Mouse (Mus musculus): ENCODE measurements at regions not wholly inside any gene's neighbourhood (a gene's known extent, or its start where the extent isn't known, plus 50 kb on each side); places are given as distances from the start of the nearest gene placed in this dataset.
"Not testable (repeated sequence)": the region's sequence is repeated elsewhere in the genome, so short reads cannot be mapped to it uniquely, and the experiment has no call there.

DNA sequence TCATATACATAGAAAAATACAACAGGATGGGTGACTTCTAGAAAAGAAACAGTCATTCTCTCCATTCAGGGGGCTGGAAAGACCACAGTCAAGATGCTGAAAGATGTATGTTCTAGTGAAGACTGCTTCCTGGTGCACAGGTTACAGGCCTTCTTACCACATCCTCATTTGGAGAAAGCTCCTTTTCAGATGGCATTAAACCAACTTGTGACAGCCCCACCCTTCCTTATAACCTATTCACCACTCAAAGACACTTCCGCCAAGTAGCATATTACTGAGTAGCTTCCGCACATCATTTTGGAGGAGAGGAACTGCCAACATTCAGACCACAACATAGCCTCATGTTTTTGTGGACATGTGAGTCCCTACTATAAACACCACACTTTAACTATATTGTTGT, 99.5 kb upstream of the Nabp1 start:
- Histone ChIP-seq H3ac (ENCODE audit: control insufficient read depth, insufficient read length, low read depth) (no peak overlapping the region), H3K79me3 (ENCODE audit: low read depth) (no peaks in the 10 kb centered on the region), H3K4me3 (ENCODE audit: insufficient read depth, poor library complexity, severe bottlenecking) (no peak overlapping the region), H3K79me2 (ENCODE audit: control insufficient read depth, insufficient read depth) (no peaks in the 10 kb centered on the region), H3K36me3 (ENCODE audit: control insufficient read depth, insufficient read depth) (no peaks in the 10 kb centered on the region), H3K27me3 (ENCODE audit: control insufficient read depth, insufficient read depth, insufficient read length) (no peaks in the 10 kb centered on the region)
- TF ChIP-seq MYOG (IDR thresholded peaks at IDR 0.05; ENCODE audit: control insufficient read depth, extremely low read depth, insufficient read length) (no peak), USF1 (IDR thresholded peaks at IDR 0.05; ENCODE audit: low read depth) (no peak)

DNA sequence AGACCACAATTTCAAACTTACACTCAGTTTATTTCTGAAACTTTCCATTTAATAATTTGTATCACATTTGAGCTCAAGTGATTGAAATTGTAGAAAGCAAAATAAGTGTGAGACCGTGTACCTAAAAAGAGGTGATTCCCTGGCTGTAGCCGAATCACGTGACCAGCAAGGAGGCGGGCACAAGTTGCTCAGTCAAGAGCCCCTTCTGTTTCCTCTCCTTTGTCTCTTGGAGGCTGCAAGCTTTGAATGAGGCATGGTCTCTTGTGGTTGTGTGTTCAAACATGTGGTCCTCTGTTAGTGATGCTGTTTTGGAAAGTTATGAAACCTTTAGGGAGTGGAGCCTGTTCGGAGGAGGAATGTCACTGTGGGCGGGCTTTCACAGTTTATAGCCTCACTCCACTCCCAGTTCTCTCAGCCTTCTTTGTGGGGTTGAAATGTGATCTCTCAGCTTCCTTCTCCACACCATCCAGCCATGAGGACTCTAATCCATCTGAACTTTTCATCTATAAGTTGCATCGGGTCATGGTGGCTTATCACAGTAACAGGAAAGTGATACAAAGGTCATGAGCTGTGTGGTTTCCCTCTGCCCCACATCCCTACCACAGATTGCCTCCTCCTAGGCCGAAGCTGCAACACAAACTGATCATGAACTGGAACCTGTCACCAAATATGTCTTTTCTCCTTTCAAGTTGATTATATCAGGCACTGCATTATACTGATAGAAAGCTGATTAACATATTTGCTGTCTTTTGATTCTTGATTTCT, 94.3 kb upstream of the Nabp1 start:
- no peak overlapping the region for H3ac ChIP-seq (ENCODE audit: control insufficient read depth, insufficient read length, low read depth)
- no peaks in the 10 kb centered on the region for H3K79me3 ChIP-seq (ENCODE audit: low read depth)
- TF ChIP-seq CEBPB (IDR thresholded peaks at IDR 0.05; ENCODE audit: low read depth) = no peak
- TF ChIP-seq USF1 (IDR thresholded peaks at IDR 0.05; ENCODE audit: low read depth) = no peak
- TF ChIP-seq FOSL1 (IDR thresholded peaks at IDR 0.05; ENCODE audit: insufficient read depth, low read length, poor library complexity, severe bottlenecking) = no peak
- no peak for TF ChIP-seq MAX (IDR thresholded peaks at IDR 0.05)
- no peak for TF ChIP-seq MYOG (IDR thresholded peaks at IDR 0.05; ENCODE audit: control insufficient read depth, extremely low read depth, insufficient read length)
- no peak for TF ChIP-seq MYOD1 (IDR thresholded peaks at IDR 0.05; ENCODE audit: control insufficient read depth, insufficient read length, low read depth)
- TF ChIP-seq CTCF (IDR thresholded peaks at IDR 0.05; ENCODE audit: control insufficient read depth, insufficient read depth, insufficient read length) = no peak

DNA sequence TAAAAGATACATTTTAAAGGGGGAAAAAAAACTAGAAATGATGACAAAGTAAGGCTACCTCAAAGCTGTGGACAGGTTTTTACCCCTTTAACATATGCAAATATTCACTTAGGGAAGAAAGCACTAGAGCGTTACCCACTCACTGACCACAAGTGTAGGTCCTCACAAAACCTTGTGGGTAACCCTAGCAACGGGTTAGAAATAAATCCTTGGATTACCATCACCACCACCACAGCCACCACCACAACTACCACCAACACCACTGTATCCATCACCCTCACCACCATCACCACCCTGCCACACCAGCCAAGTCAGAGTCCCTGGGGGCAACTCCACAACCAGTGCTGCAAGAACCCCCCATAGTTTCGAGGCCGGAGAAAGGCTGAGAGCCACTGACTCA, 91.4 kb upstream of the Nabp1 start:
- Histone ChIP-seq H3K79me2 (ENCODE audit: control insufficient read depth, insufficient read depth) (no peaks in the 10 kb centered on the region), H3K79me3 (ENCODE audit: low read depth) (no peaks in the 10 kb centered on the region), H3K27me3 (ENCODE audit: control insufficient read depth, insufficient read depth, insufficient read length) (no peaks in the 10 kb centered on the region), H3K36me3 (ENCODE audit: control insufficient read depth, insufficient read depth) (no peaks in the 10 kb centered on the region), H3ac (ENCODE audit: control insufficient read depth, insufficient read length, low read depth) (no peak overlapping the region), H3K4me3 (ENCODE audit: insufficient read depth, poor library complexity, severe bottlenecking) (no peak overlapping the region)
- TF ChIP-seq CEBPB (IDR thresholded peaks at IDR 0.05; ENCODE audit: low read depth) (no peak), MYOG (IDR thresholded peaks at IDR 0.05; ENCODE audit: control insufficient read depth, extremely low read depth, insufficient read length) (no peak), FOSL1 (IDR thresholded peaks at IDR 0.05; ENCODE audit: insufficient read depth, low read length, poor library complexity, severe bottlenecking) (no peak), USF1 (IDR thresholded peaks at IDR 0.05; ENCODE audit: low read depth) (no peak), CTCF (IDR thresholded peaks at IDR 0.05; ENCODE audit: control insufficient read depth, insufficient read depth, insufficient read length) (no peak), MAX (IDR thresholded peaks at IDR 0.05) (no peak), MYOD1 (IDR thresholded peaks at IDR 0.05; ENCODE audit: control insufficient read depth, insufficient read length, low read depth) (no peak)

More for the DNA sequence above, 94.3 kb upstream of the Nabp1 start:
- no peaks in the 10 kb centered on the region for H3K27me3 ChIP-seq (ENCODE audit: control insufficient read depth, insufficient read depth, insufficient read length)
- H3K79me2 ChIP-seq (ENCODE audit: control insufficient read depth, insufficient read depth) = no peaks in the 10 kb centered on the region
- no peak overlapping the region for H3K4me3 ChIP-seq (ENCODE audit: insufficient read depth, poor library complexity, severe bottlenecking)
- H3K36me3 ChIP-seq (ENCODE audit: control insufficient read depth, insufficient read depth) = no peaks in the 10 kb centered on the region

DNA sequence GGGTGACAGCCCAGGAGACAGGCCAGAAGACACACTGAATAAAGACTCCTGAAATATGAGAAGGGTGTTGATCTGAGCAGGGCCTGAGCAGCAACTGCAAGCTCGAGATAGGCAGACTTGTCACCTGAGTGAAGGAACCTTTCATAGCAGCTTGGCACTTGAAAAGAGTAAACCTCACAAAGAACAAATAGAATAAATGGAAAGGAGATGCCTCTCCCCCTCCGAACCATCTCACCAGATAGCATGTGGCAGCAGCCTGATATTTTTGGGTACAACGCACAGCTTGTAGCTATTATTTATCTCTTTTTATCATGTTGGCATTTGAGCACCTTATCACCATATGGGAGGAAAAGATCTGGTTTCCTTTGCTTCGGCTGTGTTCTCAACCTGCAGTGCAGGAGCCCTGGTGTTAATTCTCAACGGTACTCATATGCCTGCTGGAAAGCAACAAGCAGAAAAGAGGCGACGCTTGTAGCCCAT, 88.0 kb upstream of the Nabp1 start:
- Histone ChIP-seq H3K27me3 (ENCODE audit: control insufficient read depth, insufficient read depth, insufficient read length) (no peaks in the 10 kb centered on the region), H3K36me3 (ENCODE audit: control insufficient read depth, insufficient read depth) (no peaks in the 10 kb centered on the region), H3K4me3 (ENCODE audit: insufficient read depth, poor library complexity, severe bottlenecking) (no peak overlapping the region), H3K79me2 (ENCODE audit: control insufficient read depth, insufficient read depth) (no peaks in the 10 kb centered on the region), H3K79me3 (ENCODE audit: low read depth) (no peaks in the 10 kb centered on the region), H3ac (ENCODE audit: control insufficient read depth, insufficient read length, low read depth) (no peak overlapping the region)
- no peak for TF ChIP-seq MAX (IDR thresholded peaks at IDR 0.05)
- TF ChIP-seq CEBPB (IDR thresholded peaks at IDR 0.05; ENCODE audit: low read depth) = no peak

DNA sequence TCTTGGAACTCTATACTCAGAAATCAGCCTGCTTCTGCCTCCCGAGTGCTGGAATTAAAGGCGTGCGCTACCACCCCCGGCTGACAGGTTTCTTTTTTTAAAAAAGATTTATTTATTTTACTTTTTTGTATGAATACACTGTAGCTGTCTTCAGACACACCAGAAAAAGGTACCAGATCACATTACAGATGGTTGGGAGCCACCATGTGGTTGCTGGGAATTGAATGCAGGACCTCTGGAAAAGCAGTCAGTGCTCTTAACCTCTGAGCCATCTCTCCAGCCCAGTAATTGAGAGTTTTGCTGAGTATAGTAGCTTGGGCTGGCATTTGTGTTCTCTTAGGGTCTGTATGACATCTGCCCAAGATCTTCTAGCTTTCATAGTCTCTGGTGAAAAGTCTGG, 78.4 kb upstream of the Nabp1 start:
- not testable (repeated sequence) for H3ac ChIP-seq (ENCODE audit: control insufficient read depth, insufficient read length, low read depth); H3K79me2 ChIP-seq (ENCODE audit: control insufficient read depth, insufficient read depth); H3K79me3 ChIP-seq (ENCODE audit: low read depth); H3K4me3 ChIP-seq (ENCODE audit: insufficient read depth, poor library complexity, severe bottlenecking); H3K27me3 ChIP-seq (ENCODE audit: control insufficient read depth, insufficient read depth, insufficient read length); H3K36me3 ChIP-seq (ENCODE audit: control insufficient read depth, insufficient read depth)

DNA sequence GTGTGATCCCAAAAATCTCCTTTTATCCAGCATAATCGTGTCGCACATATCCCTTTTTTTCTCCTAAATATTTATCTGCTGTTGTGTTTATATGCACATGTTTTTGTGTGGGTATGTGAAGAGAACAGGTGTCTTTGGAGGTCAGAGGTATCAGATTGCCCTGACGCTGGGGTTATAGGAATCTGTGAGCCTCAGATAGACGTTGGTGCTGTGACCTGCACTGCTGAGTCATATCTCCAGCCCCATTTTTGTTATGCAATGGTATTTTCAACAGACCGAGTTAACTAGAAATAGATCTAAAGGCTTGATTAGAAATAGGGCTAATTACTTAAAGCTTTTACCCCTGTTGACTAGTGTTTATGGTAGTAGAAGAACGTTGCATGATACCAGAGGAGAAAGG, 75.5 kb upstream of the Nabp1 start:
- no peak for TF ChIP-seq MYOD1 (IDR thresholded peaks at IDR 0.05; ENCODE audit: control insufficient read depth, insufficient read length, low read depth)
- TF ChIP-seq CTCF (IDR thresholded peaks at IDR 0.05; ENCODE audit: control insufficient read depth, insufficient read depth, insufficient read length) = no peak
- TF ChIP-seq FOSL1 (IDR thresholded peaks at IDR 0.05; ENCODE audit: insufficient read depth, low read length, poor library complexity, severe bottlenecking) = no peak
- TF ChIP-seq MYOG (IDR thresholded peaks at IDR 0.05; ENCODE audit: control insufficient read depth, extremely low read depth, insufficient read length) = no peak
- no peak for TF ChIP-seq CEBPB (IDR thresholded peaks at IDR 0.05; ENCODE audit: low read depth)
- TF ChIP-seq USF1 (IDR thresholded peaks at IDR 0.05; ENCODE audit: low read depth) = no peak
- TF ChIP-seq MAX (IDR thresholded peaks at IDR 0.05) = no peak
- no peaks in the 10 kb centered on the region for H3K79me3 ChIP-seq (ENCODE audit: low read depth)
- no peak overlapping the region for H3ac ChIP-seq (ENCODE audit: control insufficient read depth, insufficient read length, low read depth)
- no peaks in the 10 kb centered on the region for H3K36me3 ChIP-seq (ENCODE audit: control insufficient read depth, insufficient read depth)
- H3K27me3 ChIP-seq (ENCODE audit: control insufficient read depth, insufficient read depth, insufficient read length) = no peaks in the 10 kb centered on the region
- H3K79me2 ChIP-seq (ENCODE audit: control insufficient read depth, insufficient read depth) = no peaks in the 10 kb centered on the region
- H3K4me3 ChIP-seq (ENCODE audit: insufficient read depth, poor library complexity, severe bottlenecking) = no peak overlapping the region
